Mouse (Mus musculus): ENCODE results near the gene Ddx21. TPM values are rescaled to one million over a fixed set of nuclear protein-coding genes. Genes with fewer than 3 reads are reported as not detected.

The Ddx21 gene
- polyA plus RNA-seq, 1 experiment from 2014 or later, result 18.2 TPM

DNA sequence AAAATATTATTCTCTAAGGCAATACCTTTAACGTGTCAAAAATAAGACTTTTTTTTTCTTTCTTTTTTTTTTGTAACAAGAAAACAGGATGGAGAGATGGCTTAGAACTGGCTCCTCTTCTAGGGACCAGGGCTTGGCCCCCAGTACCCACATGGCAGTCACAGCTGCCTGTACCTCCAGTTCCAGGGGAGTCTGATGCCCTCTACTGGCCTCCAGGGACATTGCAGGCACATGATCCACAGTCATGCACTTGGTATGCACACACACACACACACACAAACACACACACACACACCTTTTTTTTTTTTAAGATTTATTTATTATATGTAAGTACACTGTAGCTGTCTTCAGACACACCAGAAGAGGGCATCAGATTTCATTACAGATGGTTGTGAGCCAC is 44.3 kb downstream of the Ddx21 start:
- no peak overlapping the region for H3K4me2 ChIP-seq (replicated peaks)
- H3K9me3 ChIP-seq (replicated peaks), result no peaks in the 10 kb centered on the region
- ATAC-seq (ENCODE audit: insufficient number of reproducible peaks, low FRiP score, low TSS enrichment, low read depth), result no peak
- no peaks in the 10 kb centered on the region for H3K4me1 ChIP-seq
- H3K36me3 ChIP-seq, result peaks cover 43% of the 10 kb centered on the region
- H3K27ac ChIP-seq (replicated peaks), result no peak overlapping the region
- H3K4me3 ChIP-seq (replicated peaks), result no peak overlapping the region
- H3K27me3 ChIP-seq, result no peaks in the 10 kb centered on the region
- WGBS, result 93% methylated on average over 1 of the region's 1 CpGs
- H3K9ac ChIP-seq, result no peak overlapping the region

DNA sequence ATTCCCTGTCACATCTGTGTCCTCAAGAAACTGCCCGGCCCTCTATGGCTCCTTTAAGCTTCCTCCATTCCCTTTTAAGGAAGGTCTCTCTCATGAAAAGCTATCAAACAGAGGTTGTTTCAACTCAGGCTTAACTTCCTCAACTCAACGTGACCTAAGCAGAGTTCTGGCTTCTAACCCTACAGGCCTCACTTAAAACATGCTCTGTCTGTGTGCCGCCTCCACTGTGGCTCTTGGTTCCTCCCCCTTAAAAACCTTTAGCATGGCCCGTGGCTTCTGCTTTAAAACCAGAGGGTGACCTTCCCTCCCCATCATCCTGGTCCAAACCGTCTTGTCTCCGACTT is 45.6 kb downstream of the Ddx21 start:
- Histone ChIP-seq H3K4me1 (no peaks in the 10 kb centered on the region), H3K27me3 (no peaks in the 10 kb centered on the region), H3K4me3 (replicated peaks) (no peak overlapping the region), H3K27ac (replicated peaks) (no peak overlapping the region), H3K9ac (no peak overlapping the region), H3K9me3 (replicated peaks) (no peaks in the 10 kb centered on the region), H3K4me2 (replicated peaks) (no peak overlapping the region), H3K36me3 (peaks cover 31% of the 10 kb centered on the region)
- ATAC-seq (ENCODE audit: insufficient number of reproducible peaks, low FRiP score, low TSS enrichment, low read depth), result no peak
- WGBS, result 86% methylated on average over 6 of the region's 6 CpGs

DNA sequence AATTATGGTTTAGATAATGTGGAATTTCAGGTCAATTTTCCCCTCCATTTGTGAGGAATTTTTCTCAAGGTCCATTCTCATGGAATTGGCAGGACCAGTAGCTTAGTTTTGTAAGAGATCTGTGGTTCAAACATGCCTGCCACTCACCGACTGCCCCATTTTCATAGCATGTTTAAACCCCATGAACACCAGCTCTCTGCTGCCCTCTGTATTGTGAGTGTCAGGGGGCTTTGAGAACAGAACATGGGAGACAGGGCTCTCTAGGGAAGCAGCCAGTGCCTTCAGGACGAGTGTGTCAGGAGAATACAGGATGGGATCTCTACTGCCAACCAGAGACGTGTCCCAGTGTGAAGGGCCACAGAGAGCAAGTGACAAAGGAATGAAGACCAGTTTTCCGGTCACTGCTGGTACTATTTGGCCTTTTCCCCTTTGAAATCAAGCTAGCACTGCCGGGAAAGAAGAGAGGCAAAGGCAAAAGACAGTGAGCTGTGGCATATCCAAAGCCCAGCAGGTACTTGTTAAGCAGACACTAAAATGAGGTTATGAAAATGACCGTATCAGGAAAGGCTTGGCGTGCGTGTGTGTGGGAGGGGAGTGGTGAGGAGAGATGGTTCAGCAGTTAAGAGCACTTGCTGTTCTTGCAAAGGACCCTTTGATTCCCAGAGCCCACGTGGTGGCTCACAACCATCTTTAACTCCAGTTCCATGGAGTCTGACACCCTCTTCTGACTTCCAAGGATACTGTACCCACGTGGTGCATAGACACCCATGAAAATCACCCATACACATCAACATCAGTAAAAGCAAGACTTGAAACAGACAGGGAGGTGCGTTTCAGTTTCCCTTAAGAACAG is 46.1 kb downstream of the Ddx21 start:
- 54% methylated on average over 11 of the region's 11 CpGs for WGBS
- no peak for ATAC-seq (ENCODE audit: insufficient number of reproducible peaks, low FRiP score, low TSS enrichment, low read depth)
- H3K9me3 ChIP-seq (replicated peaks), result no peaks in the 10 kb centered on the region
- no peak overlapping the region for H3K9ac ChIP-seq
- no peaks in the 10 kb centered on the region for H3K4me1 ChIP-seq
- H3K4me3 ChIP-seq (replicated peaks), result no peak overlapping the region
- H3K27ac ChIP-seq (replicated peaks), result no peak overlapping the region
- H3K36me3 ChIP-seq, result peaks cover 28% of the 10 kb centered on the region
- no peak overlapping the region for H3K4me2 ChIP-seq (replicated peaks)
- H3K27me3 ChIP-seq, result no peaks in the 10 kb centered on the region

DNA sequence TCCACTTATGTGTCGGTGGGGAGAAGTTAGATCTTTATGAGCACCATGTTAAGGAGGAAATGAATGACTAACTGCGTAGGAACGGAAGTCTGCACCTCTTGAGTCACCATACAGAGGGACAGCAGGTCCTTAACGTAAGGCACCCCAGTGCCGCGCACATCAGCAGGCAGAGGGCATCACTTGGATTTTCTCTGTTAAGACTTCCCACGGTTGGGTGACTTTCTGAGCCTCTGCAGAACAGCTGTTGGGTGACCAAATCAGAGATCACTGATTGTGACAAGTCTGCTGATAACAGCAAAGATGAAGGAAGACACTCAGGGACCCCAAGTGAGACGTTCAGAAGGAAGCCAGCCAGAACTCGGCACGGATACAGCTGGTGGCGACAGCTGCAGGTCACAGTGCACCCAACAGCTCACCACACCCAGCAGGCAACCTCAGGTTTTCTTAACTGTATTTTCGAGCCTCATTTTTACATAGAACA is 48.4 kb downstream of the Ddx21 start:
- H3K9ac ChIP-seq, result no peak overlapping the region
- WGBS, result 79% methylated on average over 12 of the region's 12 CpGs
- H3K4me2 ChIP-seq (replicated peaks), result no peak overlapping the region
- H3K27me3 ChIP-seq, result no peaks in the 10 kb centered on the region
- no peaks in the 10 kb centered on the region for H3K9me3 ChIP-seq (replicated peaks)
- H3K4me3 ChIP-seq (replicated peaks), result no peak overlapping the region
- H3K27ac ChIP-seq (replicated peaks), result no peak overlapping the region
- peaks cover 5% of the 10 kb centered on the region for H3K36me3 ChIP-seq
- no peaks in the 10 kb centered on the region for H3K4me1 ChIP-seq
- ATAC-seq (ENCODE audit: insufficient number of reproducible peaks, low FRiP score, low TSS enrichment, low read depth), result no peak

DNA sequence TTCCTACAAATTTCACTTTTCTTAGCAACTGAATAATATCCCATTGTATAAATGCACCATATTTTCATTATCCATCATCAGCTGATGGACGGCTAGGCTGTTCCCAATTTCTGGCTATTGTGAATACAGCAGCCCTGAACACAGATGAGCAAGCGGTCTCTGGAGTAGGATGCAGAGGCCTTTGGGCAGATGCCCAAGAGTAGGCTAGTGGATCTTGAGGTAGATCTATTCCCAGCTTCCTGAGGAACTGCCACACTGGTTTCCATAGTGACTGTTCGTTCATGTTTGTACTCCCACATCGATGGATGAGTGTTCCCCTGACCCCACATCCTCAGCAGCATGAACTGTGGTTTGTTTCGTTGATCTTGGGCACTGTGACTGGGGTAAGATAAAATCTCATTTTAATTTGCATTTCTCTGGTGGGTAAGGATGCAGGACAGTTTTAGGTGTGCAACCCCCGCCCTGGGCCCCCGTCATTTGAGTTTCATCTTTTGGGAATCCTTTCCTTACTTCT is 51.2 kb downstream of the Ddx21 start:
- ATAC-seq (ENCODE audit: insufficient number of reproducible peaks, low FRiP score, low TSS enrichment, low read depth), result no peak
- H3K27me3 ChIP-seq, result no peaks in the 10 kb centered on the region
- no peak overlapping the region for H3K27ac ChIP-seq (replicated peaks)
- no peak overlapping the region for H3K9ac ChIP-seq
- H3K4me3 ChIP-seq (replicated peaks), result no peak overlapping the region
- H3K4me2 ChIP-seq (replicated peaks), result no peak overlapping the region
- H3K36me3 ChIP-seq, result 0 out of 2 replicates have a peak, but pooled peaks cover 2% of the 10 kb centered on the region
- WGBS, result 78% methylated on average over 7 of the region's 7 CpGs
- H3K9me3 ChIP-seq (replicated peaks), result no peaks in the 10 kb centered on the region
- peaks cover 9% of the 10 kb centered on the region; the same call in 1 of the 2 replicates for H3K4me1 ChIP-seq

DNA sequence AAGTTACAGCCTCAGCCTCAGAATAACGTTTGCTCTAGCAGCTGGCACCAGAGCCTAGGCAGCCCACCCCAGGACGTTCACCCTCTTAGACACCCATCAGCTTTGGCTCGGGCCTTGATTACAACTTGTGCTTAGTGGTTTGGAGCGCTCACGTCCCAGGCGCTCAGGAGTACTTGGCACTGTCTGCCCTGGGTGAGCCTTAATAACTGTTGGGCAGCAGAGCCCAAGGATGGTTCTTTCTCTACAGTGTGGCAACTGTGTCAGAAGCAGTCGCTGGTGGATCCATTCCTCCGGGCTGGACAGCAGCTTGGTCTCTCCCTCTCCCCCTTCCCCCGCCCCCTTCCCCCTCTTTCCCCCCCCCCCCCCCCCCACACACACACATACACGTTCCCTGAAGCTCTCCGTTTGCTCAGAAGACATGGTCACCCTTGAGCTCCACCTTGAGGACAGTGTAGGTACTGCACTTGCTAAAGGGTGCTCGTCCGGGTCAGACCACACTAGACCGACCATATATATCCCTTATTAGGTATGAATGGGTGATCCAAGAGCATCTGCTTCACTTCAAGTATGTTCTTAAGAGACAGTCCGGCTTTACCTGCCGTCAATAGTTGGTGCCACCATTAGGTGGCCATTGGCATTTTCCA is 52.4 kb downstream of the Ddx21 start:
- Histone ChIP-seq H3K27ac (replicated peaks) (no peak overlapping the region), H3K36me3 (no peaks in the 10 kb centered on the region), H3K4me2 (replicated peaks) (no peak overlapping the region), H3K9ac (no peak overlapping the region), H3K4me3 (replicated peaks) (no peak overlapping the region), H3K4me1 (peaks cover 9% of the 10 kb centered on the region; the same call in 1 of the 2 replicates), H3K9me3 (replicated peaks) (no peaks in the 10 kb centered on the region), H3K27me3 (no peaks in the 10 kb centered on the region)
- no peak for ATAC-seq (ENCODE audit: insufficient number of reproducible peaks, low FRiP score, low TSS enrichment, low read depth)
- WGBS, result 29% methylated on average over 14 of the region's 16 CpGs

DNA sequence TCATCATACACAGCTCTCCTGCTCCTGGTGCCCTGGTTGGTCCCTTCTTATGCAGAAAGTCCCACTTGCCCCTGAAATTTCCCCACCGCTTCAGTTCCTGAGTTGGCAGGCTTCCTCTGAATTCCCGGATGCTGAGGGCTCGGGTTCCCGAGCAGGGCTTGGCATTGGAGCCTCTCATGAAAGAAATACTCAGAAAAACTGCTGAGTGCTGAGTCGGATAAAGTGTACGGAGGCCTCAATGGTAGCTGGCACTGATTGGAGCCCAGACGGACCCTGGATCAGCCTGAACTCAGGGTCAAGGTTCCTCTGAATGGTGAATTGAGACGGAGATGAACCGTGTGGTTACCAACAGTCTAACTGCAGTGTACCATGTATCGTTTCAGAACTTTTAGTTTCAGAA is 55.6 kb downstream of the Ddx21 start:
- Histone ChIP-seq H3K9ac (no peak overlapping the region), H3K27ac (replicated peaks) (peak overlapping the region; percentile 58)

DNA sequence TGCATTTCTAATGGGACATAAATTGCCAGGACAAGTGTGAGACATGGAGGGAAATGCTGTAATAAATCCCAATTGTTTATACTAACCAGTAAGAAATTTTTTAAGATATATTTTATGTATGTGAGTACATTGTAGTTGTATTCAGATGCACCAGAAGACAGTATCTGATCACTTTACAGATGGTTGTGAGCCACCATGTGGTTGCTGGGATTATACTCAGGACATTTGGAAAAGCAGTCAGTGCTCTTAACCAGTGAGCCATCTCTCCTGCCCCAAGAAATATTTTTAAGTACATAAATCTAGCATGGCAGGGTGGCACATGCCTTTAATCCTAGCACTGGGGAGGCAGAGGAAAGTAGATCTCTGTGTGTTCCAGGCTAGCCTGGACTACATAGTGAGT is 56.3 kb downstream of the Ddx21 start:
- H3K9ac ChIP-seq, result no peak overlapping the region
- no peaks in the 10 kb centered on the region for H3K9me3 ChIP-seq (replicated peaks)
- no peaks in the 10 kb centered on the region for H3K36me3 ChIP-seq
- no peak overlapping the region for H3K4me3 ChIP-seq (replicated peaks)
- H3K27ac ChIP-seq (replicated peaks), result no peak overlapping the region
- H3K27me3 ChIP-seq, result no peaks in the 10 kb centered on the region
- H3K4me2 ChIP-seq (replicated peaks), result no peak overlapping the region
- ATAC-seq (ENCODE audit: insufficient number of reproducible peaks, low FRiP score, low TSS enrichment, low read depth), result no peak
- peaks cover 9% of the 10 kb centered on the region; the same call in 1 of the 2 replicates for H3K4me1 ChIP-seq

More for the DNA sequence above, 55.6 kb downstream of the Ddx21 start:
- no peaks in the 10 kb centered on the region for H3K9me3 ChIP-seq (replicated peaks)
- 52% methylated on average over 10 of the region's 10 CpGs for WGBS
- H3K27me3 ChIP-seq, result no peaks in the 10 kb centered on the region
- H3K4me1 ChIP-seq, result peaks cover 9% of the 10 kb centered on the region; the same call in 1 of the 2 replicates
- no peaks in the 10 kb centered on the region for H3K36me3 ChIP-seq
- H3K4me2 ChIP-seq (replicated peaks), result 0 out of 2 replicates have a peak overlapping the region, but pooled peaks have one; percentile 4
- no peak overlapping the region for H3K4me3 ChIP-seq (replicated peaks)
- no peak for ATAC-seq (ENCODE audit: insufficient number of reproducible peaks, low FRiP score, low TSS enrichment, low read depth)

DNA sequence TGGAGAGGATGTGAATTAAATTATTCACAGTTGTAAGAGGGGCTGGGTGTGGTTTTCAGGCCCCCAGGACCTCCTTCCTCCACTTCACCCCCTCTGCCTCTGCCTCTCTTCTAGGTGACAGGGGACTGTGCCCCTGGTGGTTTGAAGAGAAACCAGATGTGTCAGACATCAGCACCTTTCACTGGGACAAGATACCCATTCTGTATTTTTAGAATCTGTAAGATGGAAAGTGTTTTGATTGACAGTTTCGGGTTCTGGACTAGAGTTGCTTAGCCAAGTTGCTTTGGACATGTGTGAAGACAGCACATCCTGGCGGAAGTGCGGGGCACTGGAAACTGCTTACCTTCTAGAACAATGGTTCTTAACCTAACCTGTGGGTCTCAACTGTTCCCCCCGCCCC is 57.8 kb downstream of the Ddx21 start:
- H3K36me3 ChIP-seq, result no peaks in the 10 kb centered on the region
- no peak overlapping the region for H3K4me3 ChIP-seq (replicated peaks)
- no peak overlapping the region for H3K4me2 ChIP-seq (replicated peaks)
- H3K27me3 ChIP-seq, result no peaks in the 10 kb centered on the region
- no peak overlapping the region for H3K27ac ChIP-seq (replicated peaks)
- H3K9ac ChIP-seq, result no peak overlapping the region
- no peaks in the 10 kb centered on the region for H3K9me3 ChIP-seq (replicated peaks)
- ATAC-seq (ENCODE audit: insufficient number of reproducible peaks, low FRiP score, low TSS enrichment, low read depth), result no peak
- WGBS, result 81% methylated on average over 4 of the region's 4 CpGs
- peaks cover 9% of the 10 kb centered on the region; the same call in 1 of the 2 replicates for H3K4me1 ChIP-seq

DNA sequence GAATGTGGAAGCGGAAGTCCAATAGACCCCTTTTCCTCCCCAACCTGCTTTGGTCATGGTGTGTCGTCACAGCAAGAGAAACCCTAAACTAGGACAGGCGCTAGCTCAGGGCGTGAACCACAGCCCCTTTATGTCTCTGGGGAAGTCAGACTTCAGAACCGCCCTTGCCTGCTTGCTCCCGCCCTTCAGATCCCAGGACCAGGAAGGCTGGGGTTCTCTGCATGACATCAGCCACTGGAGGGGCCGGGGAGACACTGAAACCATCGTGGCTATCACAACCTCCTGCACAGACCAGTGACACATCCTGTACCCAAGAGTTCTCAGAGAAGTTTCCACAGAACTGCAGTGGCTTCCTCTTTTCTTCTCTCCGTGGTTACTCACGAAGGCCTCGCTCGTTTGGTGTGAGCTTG is 58.7 kb downstream of the Ddx21 start:
- Histone ChIP-seq H3K27me3 (no peaks in the 10 kb centered on the region), H3K9me3 (replicated peaks) (no peaks in the 10 kb centered on the region), H3K4me2 (replicated peaks) (no peak overlapping the region), H3K9ac (no peak overlapping the region), H3K36me3 (no peaks in the 10 kb centered on the region), H3K27ac (replicated peaks) (no peak overlapping the region), H3K4me1 (peaks cover 9% of the 10 kb centered on the region; the same call in 1 of the 2 replicates), H3K4me3 (replicated peaks) (no peak overlapping the region)
- no peak for ATAC-seq (ENCODE audit: insufficient number of reproducible peaks, low FRiP score, low TSS enrichment, low read depth)
- WGBS, result 80% methylated on average over 12 of the region's 12 CpGs

DNA sequence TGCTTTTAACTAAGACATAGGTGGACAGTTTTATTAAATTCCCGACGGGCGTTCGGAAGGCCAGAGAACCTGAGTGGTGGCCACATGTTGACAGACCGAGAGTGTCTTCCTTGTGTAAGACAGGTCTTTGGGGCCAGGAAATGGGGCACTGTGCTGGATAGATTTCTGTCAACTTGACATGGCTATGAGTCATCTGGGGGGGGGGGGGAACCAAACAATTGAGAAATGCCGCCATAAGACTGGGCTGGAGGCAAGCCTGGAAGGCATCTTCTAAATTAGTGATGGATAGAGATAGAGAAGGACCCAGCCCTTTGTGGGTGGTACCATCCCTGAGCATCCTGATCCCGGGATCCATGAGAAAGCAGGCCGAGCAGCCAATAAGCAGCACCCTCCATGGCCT is 59.2 kb downstream of the Ddx21 start:
- ATAC-seq (ENCODE audit: insufficient number of reproducible peaks, low FRiP score, low TSS enrichment, low read depth), result no peak
- WGBS, result 86% methylated on average over 8 of the region's 8 CpGs

More for the DNA sequence above, 59.2 kb downstream of the Ddx21 start:
- no peaks in the 10 kb centered on the region for H3K9me3 ChIP-seq (replicated peaks)
- H3K4me1 ChIP-seq, result peaks cover 9% of the 10 kb centered on the region; the same call in 1 of the 2 replicates
- no peak overlapping the region for H3K4me3 ChIP-seq (replicated peaks)
- no peaks in the 10 kb centered on the region for H3K27me3 ChIP-seq
- H3K9ac ChIP-seq, result no peak overlapping the region
- H3K36me3 ChIP-seq, result no peaks in the 10 kb centered on the region
- H3K27ac ChIP-seq (replicated peaks), result no peak overlapping the region
- no peak overlapping the region for H3K4me2 ChIP-seq (replicated peaks)
